Mouse (Mus musculus) cerebellum, adult 9-11 months (tissue): Measurements from ENCODE around the gene Ripor2.

ENCODE experiments used
- DNase-seq: peaks from one replicate; pipeline ENCODE4 v3.0.0; 2022

Gene Ripor2

DNA sequence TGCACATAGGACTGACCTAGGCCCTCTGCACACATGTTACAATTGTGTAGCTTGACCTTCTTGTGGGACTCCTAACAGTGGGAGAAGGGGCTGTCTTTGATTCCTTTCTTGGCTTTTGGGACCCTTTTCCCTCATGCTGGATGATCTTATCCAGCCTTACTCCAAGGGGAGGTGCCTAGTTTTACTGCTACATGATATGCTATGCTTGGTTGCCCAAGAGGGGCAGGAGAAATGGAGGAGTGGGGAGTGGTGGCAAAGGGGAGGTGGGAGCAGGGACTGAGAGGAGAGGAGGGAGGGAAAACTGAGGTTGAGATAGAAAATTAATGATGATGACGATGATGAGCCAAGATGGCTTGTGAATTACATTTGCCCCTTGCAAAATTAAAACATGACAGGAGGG lies 37.7 kb downstream of the Ripor2 start:
- no peak for DNase-seq

- no peak for DNase-seq
Observed at GRCm38 (mm10) chr13:24620439-24620838, 38.5 kb downstream of the Ripor2 start.

- DNase-seq = no peak
Observed at GRCm38 (mm10) chr13:24623631-24624030, 41.6 kb downstream of the Ripor2 start.

DNA sequence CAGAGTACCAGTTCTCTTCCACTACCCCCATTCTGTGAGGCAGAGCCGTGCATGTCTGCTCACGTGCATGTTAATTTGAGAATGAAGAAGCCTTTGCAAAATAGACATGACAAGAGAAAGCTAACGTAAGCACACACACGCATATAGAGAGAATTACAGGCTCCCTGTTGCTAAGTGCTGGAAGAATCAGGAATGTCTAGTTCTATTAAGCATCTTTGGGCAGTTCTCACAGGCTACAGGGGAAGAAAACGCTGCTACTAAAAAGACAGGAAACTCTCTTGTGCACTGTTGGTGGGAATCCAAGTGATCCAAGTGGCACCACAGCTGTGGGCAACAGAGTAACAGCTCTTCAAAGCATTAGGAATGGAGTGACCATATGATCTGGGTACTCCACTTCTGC lies 43.1 kb downstream of the Ripor2 start:
- no peak for DNase-seq

GRCm38 (mm10) chr13:24626698-24627436 lies 44.9 kb downstream of the Ripor2 start:
- no peak for DNase-seq

DNA sequence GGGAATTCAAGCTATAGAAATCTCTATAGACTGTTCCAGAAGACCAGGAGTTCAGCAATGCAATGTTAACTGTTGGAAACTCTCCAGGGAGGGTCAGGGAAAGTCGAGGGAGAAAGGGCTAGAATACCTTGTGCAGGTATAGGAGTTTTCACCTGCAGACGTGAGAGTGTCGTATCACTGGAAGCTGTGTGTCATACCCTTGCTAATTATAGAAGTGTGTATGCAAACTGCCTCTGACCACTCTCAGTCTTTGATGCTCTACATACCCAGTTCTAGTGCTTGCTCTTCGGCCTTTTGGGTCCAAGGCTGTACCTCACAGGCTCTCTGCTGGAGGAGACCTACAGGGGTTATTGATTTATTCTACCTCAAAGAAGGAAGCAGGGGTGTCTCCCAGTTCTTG lies 46.2 kb downstream of the Ripor2 start:
- no peak for DNase-seq

DNA sequence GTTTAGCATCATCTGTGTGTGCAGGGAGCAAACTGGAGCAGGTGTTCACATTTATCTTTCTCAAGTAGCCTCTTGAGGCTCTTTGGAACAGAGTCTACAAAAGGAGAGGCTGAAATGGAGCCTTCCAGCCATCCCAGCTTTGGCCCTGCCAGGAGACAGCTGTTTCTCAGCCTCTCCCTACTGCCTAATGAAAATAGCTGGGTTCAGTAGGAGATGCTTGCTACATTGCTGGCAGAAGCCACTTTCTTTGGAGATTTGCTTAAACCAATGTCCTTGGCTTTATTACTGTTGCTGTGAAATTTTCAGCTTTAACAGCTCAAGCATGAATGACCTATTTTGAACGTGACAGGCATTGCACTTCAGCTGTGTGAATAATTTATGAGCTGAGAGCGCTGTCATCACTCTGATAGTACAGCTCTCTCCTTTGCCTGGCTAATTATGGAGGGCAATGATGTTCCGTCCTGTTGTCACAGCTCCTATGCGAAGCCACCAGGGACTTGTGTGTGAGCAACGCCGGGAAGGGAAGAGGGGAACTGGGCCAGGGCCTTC lies 47.2 kb downstream of the Ripor2 start:
- DNase-seq = no peak

- DNase-seq = no peak
Observed at GRCm38 (mm10) chr13:24630364-24630763, 48.4 kb downstream of the Ripor2 start.

DNA sequence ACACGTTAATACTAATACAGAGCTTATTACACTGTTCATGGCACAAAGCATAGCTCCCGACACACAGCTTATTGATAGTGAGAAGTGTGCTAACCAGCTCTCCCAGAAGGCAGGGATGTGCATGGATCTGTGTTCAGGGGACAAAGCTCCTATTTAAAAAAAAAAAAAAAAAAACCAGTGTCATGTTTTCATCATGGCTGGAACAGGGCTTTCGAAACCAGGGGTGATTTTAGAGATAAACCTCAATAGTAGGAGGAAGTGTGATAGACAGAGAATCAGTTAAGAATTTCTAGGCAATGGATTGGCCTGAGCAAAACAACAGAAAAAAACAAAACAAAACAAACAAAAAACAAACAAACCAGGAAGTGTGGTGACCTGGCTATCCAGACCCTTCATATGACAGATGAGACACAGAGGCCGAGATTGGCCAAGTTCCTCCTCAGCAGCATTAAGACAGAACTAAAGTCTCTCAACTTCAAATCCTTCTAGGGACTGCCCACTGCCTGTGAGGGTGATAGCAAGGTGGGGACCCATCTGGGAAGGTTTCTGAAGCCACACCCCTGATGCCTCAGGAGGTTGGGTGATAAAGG lies 51.1 kb downstream of the Ripor2 start:
- no peak for DNase-seq

DNA sequence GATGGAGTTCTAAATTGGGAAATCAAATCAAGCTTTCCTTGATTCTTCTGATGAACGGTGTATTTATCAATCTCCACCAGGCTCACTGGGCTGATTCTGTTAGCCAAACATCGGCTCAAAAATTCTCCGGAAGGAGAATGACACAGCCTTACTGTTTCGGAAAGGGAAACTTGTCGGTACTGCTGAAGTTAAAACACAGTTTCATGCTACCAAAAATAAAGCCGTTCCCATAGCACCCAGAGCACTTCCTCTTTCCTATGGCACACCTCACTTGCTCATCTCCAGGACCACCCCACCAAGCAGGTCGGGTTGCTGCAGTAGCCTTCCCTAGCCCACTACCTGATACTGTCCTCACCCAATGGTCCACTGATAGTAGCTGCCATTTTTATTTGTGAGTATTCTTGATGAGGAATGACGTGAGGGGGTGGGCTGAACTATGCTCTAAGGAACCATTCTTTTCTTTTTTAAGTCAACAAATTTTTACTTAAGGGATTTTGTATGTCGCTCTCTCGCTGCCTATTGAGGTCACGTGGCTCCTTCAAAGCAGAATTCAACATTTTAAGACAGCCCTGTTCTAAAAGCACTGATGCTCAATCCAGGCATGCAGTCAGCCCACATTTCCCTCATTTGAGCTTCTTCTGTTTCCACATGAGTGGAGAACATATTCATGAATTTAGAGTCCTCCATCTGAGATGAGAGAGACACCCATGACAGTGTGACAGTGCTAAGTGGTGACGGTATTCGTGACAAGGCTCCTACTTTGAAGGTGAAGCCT lies 52.5 kb downstream of the Ripor2 start:
- DNase-seq = no peak

DNA sequence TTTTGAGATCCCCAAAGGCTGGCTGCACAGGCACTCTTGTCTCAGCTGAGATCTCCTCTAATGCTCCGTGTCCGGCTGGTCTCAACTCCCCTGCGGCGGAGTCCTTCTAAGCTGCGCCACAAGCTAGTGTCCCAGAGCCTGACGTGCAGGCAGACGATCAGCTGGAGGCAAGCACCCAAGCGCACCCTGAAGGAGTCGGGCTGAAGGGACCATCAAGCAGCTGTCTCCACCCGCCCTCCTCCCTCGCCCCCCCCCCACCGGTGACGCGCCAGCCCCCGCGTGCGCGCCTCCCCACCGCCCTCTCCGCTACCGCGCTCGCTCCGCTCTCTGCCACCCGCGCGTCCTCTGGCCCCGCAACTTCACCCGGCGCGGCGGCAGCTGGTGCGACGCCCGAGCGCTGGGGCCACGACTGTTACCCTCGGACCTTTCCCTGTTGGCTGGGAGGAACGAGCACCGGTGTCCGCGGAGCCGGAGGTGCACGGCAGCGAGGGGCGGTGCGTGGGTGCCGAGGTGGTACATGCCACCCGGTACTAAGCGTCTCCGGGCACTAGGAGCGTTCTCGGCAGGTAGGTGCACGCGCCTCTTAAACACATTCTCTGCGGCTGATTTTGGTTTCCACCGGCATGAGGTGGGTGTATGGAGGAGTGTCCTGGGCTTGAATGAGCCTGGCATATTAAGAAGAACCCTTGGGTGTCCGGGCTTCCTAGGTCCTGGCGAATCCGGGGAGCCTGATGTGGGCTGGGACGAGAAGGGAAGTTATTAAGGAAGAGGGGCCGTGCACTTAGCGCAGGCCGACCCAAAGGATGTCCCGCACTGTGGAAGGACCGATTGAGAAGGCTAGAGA lies 56.6 kb downstream of the Ripor2 start:
- DNase-seq = no peak

GRCm38 (mm10) chr13:24639215-24640165 lies 57.5 kb downstream of the Ripor2 start:
- no peak for DNase-seq

DNA sequence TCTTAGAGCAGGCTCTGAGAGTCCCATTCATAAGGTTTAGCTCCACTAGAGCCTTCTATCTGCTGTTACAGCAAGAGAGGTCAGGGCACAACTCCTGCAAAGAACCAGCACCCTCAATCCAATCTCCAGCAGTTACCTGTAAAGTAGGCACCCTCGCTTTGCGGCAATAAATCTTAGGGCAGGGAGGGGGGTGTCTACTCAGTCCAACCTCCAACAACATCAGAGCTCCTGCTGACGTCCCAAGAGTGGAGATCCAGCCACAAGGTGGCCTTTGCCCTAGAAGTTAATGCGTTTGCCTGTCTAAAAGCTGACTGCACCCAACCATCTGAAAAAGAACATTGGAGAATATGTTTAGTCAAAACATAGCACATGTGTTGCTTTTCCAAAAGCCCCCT lies 58.2 kb downstream of the Ripor2 start:
- no peak for DNase-seq

DNA sequence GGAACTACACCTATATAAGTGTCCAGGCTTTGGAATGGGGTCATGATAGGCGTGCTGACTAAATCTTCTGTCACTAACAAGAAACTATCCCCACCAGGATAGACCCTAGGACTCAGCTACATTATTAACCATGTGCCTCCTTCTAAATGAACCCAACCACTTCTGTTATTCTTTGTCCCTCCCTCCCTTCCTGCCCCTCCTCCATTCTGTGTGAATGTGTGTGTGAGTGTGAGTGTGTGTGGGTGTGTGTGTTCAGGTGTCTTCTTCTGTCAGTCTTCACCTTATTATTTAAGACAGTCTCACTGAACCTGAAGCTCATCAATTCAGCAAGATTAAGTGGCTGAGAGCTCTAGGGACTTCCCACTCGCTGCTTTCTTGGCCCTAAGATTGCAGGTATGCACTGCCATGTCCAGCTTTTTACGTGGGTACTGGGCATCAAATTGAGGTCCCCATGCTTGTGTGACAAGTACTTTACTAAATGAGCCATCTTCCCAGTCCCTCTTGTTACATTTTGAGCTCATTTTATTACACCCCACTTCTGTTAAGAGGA lies 58.9 kb downstream of the Ripor2 start:
- DNase-seq = no peak

DNA sequence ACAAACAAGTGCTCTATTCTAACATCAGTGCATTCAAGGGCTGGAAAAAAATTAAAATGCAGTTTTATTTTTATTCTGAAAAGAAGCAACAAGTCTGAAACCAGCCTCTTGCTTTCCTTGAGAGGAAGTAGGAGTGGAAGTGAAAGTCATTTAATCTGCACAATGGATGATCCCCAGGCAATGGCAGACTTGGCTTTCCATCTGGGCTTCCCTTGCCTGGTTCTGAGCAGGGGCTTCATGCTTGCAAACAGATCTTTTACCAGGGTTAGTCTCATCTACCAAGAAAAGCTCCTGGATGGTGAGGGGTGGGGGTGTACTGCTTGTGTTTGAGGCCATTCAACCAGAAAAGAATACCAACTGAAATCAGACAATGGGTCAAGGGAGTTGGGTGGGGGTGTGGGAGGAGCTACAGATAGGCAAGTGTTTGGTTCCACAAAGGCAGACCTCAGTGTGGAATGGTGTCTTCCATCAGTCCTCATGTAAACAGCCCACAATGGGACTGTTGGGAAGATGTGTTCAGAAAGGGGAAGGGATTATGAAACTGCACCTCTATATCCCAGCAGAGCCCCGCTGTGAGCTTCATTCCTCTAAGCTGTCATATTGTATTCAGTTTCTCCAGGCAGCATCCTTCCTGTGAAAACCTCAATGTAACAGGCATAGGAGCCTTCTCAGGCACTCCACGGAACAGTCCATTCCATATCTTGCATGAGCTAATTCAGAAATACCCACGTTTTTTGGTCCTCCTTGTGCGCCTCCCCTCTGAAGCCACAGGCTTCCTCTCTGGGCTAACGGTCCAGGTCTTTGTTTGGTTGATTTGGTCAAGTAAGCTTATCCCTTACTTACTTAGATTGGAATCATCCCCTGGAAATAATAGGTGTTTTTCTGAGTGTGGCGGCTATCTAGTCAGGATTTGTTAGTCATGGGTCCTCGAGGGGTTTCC lies 59.8 kb downstream of the Ripor2 start:
- no peak for DNase-seq

- DNase-seq = no peak
Observed at GRCm38 (mm10) chr13:24645146-24645545, 63.2 kb downstream of the Ripor2 start.

GRCm38 (mm10) chr13:24646324-24646723 lies 64.3 kb downstream of the Ripor2 start:
- DNase-seq = no peak

GRCm38 (mm10) chr13:24647444-24647843 lies 65.5 kb downstream of the Ripor2 start:
- DNase-seq = no peak

GRCm38 (mm10) chr13:24648027-24648426 lies 66.0 kb downstream of the Ripor2 start:
- no peak for DNase-seq

GRCm38 (mm10) chr13:24648668-24649067 lies 66.7 kb downstream of the Ripor2 start:
- DNase-seq = no peak
